Mouse (Mus musculus) fat pad, adult 2 months (tissue): Measurements from ENCODE around the gene L3mbtl3.

Experiments used
- DNase-seq: peaks from one replicate; pipeline ENCODE4 v3.0.0-alpha.2; 2011; ENCODE audit warnings: low read depth, low spot score; ENCODE audit errors: extremely low read depth

L3mbtl3 gene

GRCm38 (mm10) chr10:26337896-26338503 is 37.8 kb downstream of the L3mbtl3 start:
- DNase-seq = no peak

DNA sequence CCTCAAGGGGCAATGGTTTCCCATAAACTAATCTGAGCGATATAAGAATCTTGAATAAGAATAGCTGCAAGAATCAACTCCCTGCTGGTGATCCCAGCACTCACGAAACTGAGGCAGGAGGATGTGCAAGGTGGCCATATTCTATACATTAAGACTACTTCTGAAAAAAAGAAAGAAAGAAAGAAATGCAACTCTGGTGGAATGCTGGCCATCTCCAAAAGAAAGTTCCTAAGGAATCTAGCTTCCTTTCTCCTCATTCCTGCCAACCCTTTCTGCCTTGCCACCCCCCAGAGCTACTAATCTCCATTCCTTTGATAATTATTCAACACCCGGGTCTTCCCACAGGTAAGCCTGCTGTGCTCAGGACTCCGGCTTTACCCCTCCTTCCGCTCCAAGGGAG is 41.8 kb downstream of the L3mbtl3 start:
- no peak for DNase-seq

DNA sequence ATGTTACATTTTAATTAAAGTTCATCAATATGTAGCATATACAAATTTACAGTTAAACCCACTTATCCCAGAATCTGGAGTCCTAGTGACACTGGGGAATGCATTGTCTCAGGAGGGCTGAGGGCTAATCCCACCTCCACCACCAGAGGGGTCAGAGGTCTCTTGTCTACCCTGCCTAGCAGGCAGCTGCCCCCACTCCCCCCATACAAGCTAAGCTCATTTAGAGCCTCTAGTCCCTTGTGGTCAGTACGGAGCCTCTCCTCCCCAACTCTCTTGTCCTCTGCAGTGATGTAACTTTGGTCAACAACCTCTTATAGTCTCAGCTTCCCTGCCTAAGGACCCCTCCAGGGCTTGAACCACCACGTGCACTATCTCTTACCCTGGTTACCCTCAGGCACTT is 43.0 kb downstream of the L3mbtl3 start:
- no peak for DNase-seq

DNA sequence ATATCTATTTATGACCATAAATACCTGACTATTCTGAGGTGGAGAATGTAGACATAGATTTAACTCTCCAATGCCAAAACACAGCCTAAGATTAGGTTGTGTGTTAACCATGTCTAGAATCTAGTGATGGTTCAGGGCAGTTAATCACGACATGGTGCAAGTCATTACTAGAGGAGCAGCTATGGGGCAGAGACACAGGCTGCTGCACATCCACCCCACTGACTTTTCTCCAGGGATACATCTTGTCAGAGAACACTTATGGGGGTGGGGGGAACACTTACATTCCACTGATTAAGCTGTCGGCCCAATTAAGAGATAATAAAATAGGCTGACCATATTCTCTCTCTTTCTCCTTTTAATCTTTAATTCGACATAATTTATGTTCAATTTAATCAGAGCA is 46.9 kb downstream of the L3mbtl3 start:
- DNase-seq = no peak

GRCm38 (mm10) chr10:26327691-26328542 is 47.9 kb downstream of the L3mbtl3 start:
- DNase-seq = no peak

DNA sequence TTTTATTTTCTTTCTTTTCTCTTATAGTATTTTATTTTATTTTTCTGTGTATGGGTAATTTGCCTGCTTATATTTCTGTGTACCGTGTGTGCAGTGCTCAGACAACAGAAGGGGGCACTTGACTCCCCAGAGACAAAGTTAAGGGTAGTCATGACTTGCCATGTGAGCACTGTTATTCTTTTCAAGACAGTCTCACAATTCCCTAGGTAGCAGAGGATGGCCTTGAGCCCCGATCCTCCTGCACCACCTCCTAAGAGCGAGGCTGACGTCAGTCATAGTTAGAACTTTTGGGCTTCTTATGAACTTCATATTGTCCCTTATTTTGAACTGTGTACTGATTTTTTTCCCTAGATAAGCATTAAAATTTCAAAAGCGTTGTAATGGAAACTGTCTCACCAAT is 48.5 kb downstream of the L3mbtl3 start:
- DNase-seq = no peak

DNA sequence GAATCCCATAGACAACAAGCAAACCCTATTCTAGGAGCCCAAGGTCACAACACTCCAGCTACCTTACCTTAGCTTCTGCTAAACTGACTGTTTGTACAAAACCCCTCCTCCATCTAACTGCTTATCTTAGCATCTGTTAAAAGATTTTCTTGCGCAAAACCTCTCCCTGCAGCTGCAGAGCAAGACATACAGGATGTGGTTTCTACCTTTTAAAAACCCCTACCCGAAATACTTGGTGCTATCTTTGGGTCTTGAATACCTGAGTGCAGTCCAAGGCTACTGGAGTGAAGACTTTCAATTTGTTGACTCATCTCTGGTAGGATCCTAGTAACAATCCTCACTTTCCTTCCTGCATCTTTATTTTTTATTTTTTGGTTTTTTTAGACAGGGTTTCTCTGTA is 50.5 kb downstream of the L3mbtl3 start:
- DNase-seq = no peak

DNA sequence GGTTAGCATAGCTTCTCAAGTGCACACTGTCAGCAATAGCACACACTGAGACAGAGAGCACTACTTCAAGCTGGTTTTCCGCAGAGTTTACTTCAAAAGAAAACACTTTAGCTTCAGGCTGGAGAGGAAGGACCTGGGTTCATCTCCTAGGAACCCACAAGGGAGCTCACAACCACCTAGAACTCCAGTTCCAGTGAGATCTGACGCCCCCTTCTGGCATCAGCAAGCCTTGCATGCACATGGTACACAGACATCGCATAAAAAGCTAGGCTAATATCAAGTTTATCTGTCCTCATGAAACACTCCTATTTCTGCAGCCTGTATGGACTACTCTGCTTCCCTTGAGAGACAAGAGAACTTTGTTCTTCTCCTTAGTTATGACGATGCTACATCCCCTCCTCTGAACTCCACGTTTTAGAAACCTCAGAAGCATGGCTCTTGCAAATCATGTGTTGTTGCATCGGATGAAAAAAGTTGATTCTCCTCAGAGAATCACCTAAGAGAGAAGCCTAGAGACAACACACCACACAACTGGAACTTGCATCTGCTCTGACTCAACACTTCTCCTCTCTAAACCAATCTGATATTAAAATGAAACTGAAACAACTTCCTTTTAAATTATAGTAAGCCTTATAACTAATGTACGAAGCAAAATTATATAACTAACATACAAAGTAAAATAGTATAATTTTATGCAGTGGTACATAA is 53.3 kb downstream of the L3mbtl3 start:
- no peak for DNase-seq

GRCm38 (mm10) chr10:26320679-26321078 is 55.1 kb downstream of the L3mbtl3 start:
- DNase-seq = no peak

DNA sequence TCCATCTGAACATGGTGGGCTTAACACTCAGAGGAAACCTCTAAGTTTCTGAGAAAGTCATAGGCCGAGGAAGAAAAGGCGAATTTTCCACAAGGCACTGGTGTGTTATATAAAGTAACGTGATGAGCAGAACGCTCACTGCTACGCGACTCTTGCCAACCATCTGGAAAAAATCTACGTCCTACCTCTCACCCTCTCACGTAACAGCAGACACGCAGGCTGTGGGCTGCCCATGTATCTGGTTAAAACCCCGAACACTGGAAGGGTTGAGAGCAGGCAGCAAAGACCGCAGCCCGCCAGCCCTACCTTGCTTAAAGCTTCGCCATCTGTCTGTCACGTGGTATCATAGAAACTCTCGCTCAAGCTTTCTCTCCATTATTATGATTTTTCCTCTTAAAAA is 61.4 kb downstream of the L3mbtl3 start:
- DNase-seq = no peak

GRCm38 (mm10) chr10:26303485-26303884 is 72.3 kb downstream of the L3mbtl3 start:
- DNase-seq = no peak

- no peak for DNase-seq
Observed at GRCm38 (mm10) chr10:26302336-26302735, 73.4 kb downstream of the L3mbtl3 start.

- no peak for DNase-seq
Observed at GRCm38 (mm10) chr10:26297626-26298025, 78.1 kb downstream of the L3mbtl3 start.

DNA sequence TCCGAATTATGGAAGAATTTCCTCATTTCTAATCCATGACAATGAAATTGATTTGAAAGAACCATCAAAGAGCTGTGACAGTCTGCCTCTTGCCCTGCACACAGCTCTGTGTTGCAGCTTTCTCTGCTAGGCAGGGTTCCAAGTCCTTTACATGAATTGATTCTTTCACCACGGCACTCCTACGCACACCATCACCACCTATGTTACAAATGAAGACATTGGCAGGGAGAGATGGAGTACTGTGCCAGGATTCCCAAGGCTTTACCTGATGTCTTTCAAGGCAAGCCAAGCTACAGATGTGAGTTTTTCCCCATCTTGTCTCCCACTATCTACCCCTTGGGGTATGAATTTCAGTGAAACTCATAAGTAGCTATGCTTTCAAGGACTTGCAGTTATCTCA is 78.6 kb downstream of the L3mbtl3 start:
- peak; percentile 98 for DNase-seq

GRCm38 (mm10) chr10:26287136-26287535 is 88.6 kb downstream of the L3mbtl3 start:
- no peak for DNase-seq

DNA sequence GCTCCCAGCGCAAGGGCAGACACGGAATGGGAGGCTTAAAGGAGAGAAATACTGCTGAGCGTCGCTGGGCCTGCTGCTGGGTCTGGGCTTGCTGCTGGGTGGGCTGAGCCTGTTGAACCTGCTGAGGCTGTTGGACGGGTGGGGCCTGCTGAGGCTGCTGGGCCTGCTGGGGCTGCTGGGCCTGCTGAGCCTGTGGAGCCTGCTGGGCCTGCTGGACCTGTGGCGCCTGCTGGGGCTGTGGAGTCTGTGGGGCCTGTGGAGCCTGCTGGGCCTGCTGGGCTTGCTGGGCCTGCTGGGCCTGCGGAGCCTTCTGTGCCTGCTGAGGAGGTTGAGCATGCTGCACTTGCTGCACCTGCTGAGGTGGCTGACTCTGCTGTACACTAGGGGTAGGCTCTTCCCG is 95.8 kb downstream of the L3mbtl3 start:
- no peak for DNase-seq

DNA sequence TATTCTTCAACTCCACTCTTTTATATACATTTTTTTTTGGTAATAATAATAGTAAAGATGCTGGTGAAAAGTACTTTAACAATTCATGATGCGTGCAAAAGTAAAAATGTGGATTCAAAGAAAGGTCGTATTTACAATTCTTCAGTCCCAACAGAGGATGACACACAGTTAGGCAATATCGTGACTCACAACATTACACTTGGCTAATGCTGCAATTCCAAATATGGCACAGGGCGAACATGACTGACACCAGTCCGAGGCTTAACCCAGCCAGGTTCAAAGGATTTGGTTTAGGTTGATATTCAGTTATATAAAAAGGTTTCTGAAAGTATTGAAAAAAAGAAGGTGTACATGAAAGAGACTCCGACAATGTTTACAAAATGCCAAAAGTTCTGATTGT is 100.4 kb downstream of the L3mbtl3 start:
- DNase-seq = no peak

DNA sequence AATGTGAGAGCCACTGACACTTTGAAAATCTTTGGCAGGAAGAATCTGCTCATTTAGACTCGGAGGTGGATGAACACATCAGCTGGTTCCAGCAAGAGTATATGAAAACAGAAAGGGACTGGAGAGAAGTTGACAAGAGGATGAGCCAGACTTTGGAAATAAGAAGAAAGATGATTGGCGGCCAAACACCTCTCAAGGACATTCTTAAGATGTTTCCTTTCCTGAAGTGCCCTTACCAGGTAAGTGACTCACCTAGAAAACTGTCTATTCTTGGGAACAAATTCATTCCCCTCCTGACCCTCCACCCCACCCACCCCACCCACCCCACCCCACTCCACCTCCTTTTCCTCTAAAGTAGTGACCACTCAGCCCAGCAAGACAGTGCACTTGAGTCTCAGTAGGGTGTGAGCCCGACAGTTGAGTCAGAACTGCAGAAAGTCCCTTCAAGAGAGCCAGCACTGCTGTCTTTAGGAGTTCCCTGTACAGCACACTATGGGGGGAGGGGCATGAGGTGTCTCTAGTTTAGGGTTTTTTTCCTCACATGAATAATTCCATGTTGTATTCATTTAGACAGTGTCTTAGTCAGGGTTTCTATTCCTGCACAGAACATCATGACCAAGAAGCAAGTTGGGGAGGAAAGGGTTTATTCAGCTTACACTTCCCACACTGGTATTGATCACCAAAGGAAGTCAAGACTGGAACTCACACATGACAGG is 111.9 kb downstream of the L3mbtl3 start:
- no peak for DNase-seq

GRCm38 (mm10) chr10:26259908-26260307 is 115.9 kb downstream of the L3mbtl3 start:
- no peak for DNase-seq

- DNase-seq = peak; percentile 13
Observed at GRCm38 (mm10) chr10:26249426-26250165, 126.2 kb downstream of the L3mbtl3 start.

GRCm38 (mm10) chr10:26244466-26244865 is 131.3 kb downstream of the L3mbtl3 start:
- no peak for DNase-seq
